Mouse (Mus musculus): ENCODE results near the gene Rflna. TPM values are rescaled to one million over a fixed set of nuclear protein-coding genes. Genes with fewer than 3 reads are reported as not detected.

Rflna gene
- total RNA-seq (2023) = not detected

GRCm38 (mm10) chr5:125002969-125003872 lies at the start of gene Rflna:
TSS of gene Rflna (plus strand) at chr5:125003221.

Other genes starting within 250 kb of the Rflna start
- gene Ccdc92, start 140.8 kb upstream of the Rflna start, total RNA-seq (2023) = under 1 TPM in 1 of 2 experiments, not detected in 1; 0.53 TPM
- gene Zfp664, start 140.5 kb upstream of the Rflna start, total RNA-seq (2023) = 1 to 10 TPM; 5.6 to 5.7 TPM
- gene Ncor2, start 176.0 kb downstream of the Rflna start, total RNA-seq (2023) = 10 to 100 TPM; 81.7 to 92.9 TPM

Data from neutrophil, adult 83 days (primary cell).